Mouse (Mus musculus) small intestine, adult 2 months (tissue): Measurements from ENCODE around the gene Trak1.

Experiments
- CTCF ChIP-seq: fragments of 200-500 bp; IDR thresholded peaks from 2 replicates; pipeline ENCODE4 v1.5.1; 2012; ENCODE audit warnings: low read depth, mild to moderate bottlenecking, control low read depth, inconsistent platforms, low read length, moderate library complexity, mixed read lengths; ENCODE audit not compliant: insufficient replicate concordance, insufficient read length; ENCODE audit errors: extremely low read depth
- POLR2A ChIP-seq: fragments of 200-500 bp; IDR thresholded peaks from 2 replicates; pipeline ENCODE4 v1.6.1; 2012; ENCODE audit warnings: low read depth, mild to moderate bottlenecking, control low read depth, inconsistent platforms, low read length, moderate library complexity

GRCm38 (mm10) chr9:121335568-121335967, 38.3 kb downstream of the Trak1 start:
- TF ChIP-seq POLR2A (0 out of 2 replicates have a peak, but pooled peaks have one; percentile 16), CTCF (0 out of 2 replicates have a peak, but pooled peaks have one; percentile 6)
